27 mouse cellular contexts compared by ENCODE assay signal in the genomic region with DNA sequence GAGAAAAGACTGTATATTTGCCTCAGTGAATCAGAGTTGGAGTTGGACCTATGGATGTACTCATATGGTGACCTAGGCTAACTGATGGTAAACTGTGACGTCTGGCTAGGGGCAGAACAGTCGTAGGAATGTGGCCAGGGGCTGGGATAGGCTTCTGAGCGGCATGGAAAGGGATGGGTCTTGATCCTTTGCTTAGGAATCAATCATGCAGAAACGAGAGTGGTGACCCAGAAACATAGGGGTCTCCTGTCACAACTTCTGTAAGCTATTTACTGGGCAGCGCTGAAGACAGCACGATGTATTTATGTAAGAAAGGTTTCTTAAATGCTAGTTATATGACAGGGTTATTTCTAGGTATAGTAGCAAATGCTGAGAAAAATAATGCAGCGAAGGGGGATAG.
"Had no signal": no experiment of that assay in that cellular context is flagged by ENCODE, and none has a peak within 500 bp of the region (broad histone marks: within the 10 kb centered on the region; RNA-seq: fewer than 3 reads in every experiment).

No protein-coding gene starts in this region.

- H3K27ac ChIP-seq: embryonic facial prominence, embryonic 10.5 days; embryonic facial prominence, embryonic 12.5 days; embryonic facial prominence, embryonic 13.5 days; embryonic facial prominence, embryonic 15.5 days; forebrain, embryonic 10.5 days; forebrain, embryonic 12.5 days; forebrain, embryonic 13.5 days; forebrain, embryonic 15.5 days; gastrocnemius, adult 2 months; heart, adult 2 months had no signal

- H3K27me3 ChIP-seq: embryonic facial prominence, embryonic 12.5 days; embryonic facial prominence, embryonic 13.5 days; embryonic facial prominence, embryonic 15.5 days; forebrain, embryonic 12.5 days; forebrain, embryonic 13.5 days; forebrain, embryonic 15.5 days had no signal

- ATAC-seq: forebrain, embryonic 13.5 days; forebrain, embryonic 14.5 days; forebrain, embryonic 15.5 days; forebrain, embryonic 16.5 days; forebrain, postnatal 0 days had no signal

- DNase-seq: cerebellum, adult 2 months; cerebellum, adult 8-10 months; cerebellum, adult 9-10 months; cerebellum, adult 9-11 months; cerebellum, postnatal 10 days; cerebellum, postnatal 14 days; cerebellum, postnatal 25 days; cerebellum, postnatal 36 days; forebrain, postnatal 0 days; gastrocnemius, adult 2 months; gastrocnemius, postnatal 10 days; gastrocnemius, postnatal 14 days; gastrocnemius, postnatal 25 days; gastrocnemius, postnatal 36 days; heart, adult 18-20 months; heart, adult 2 months had no signal

- H3K9me3 ChIP-seq: embryonic facial prominence, embryonic 10.5 days; embryonic facial prominence, embryonic 12.5 days; embryonic facial prominence, embryonic 13.5 days; embryonic facial prominence, embryonic 15.5 days; forebrain, embryonic 10.5 days; forebrain, embryonic 12.5 days; forebrain, embryonic 13.5 days; forebrain, embryonic 15.5 days had no signal

- H3K4me3 ChIP-seq: embryonic facial prominence, embryonic 10.5 days; embryonic facial prominence, embryonic 12.5 days; embryonic facial prominence, embryonic 13.5 days; embryonic facial prominence, embryonic 15.5 days; erythroblast, embryonic 14.5 days; forebrain, embryonic 10.5 days; forebrain, embryonic 12.5 days; forebrain, embryonic 13.5 days; forebrain, embryonic 15.5 days; gastrocnemius, adult 2 months; heart, adult 2 months had no signal

- H3K36me3 ChIP-seq: embryonic facial prominence, embryonic 10.5 days; embryonic facial prominence, embryonic 12.5 days; embryonic facial prominence, embryonic 13.5 days; embryonic facial prominence, embryonic 15.5 days; forebrain, embryonic 10.5 days; forebrain, embryonic 12.5 days; forebrain, embryonic 15.5 days had no signal

- H3K4me1 ChIP-seq: embryonic facial prominence, embryonic 10.5 days; embryonic facial prominence, embryonic 12.5 days; embryonic facial prominence, embryonic 13.5 days; embryonic facial prominence, embryonic 15.5 days; forebrain, embryonic 13.5 days had no signal

- H3K4me2 ChIP-seq: embryonic facial prominence, embryonic 12.5 days; embryonic facial prominence, embryonic 13.5 days; embryonic facial prominence, embryonic 15.5 days; forebrain, embryonic 12.5 days; forebrain, embryonic 13.5 days; forebrain, embryonic 15.5 days had no signal

- H3K9ac ChIP-seq: embryonic facial prominence, embryonic 12.5 days; embryonic facial prominence, embryonic 13.5 days; embryonic facial prominence, embryonic 15.5 days; forebrain, embryonic 12.5 days; forebrain, embryonic 13.5 days; forebrain, embryonic 15.5 days; forebrain, postnatal 0 days had no signal
